Mouse (Mus musculus): ENCODE results near the gene Scamp3. TPM values are rescaled to one million over a fixed set of nuclear protein-coding genes. Genes with fewer than 3 reads are reported as not detected.

The Scamp3 gene
- polyA plus RNA-seq, 1 experiment, result 70.9 TPM

GRCm38 (mm10) chr3:89136365-89136764 lies 40.9 kb upstream of the Scamp3 start:
- Histone ChIP-seq H3K27me3 (ENCODE audit: control insufficient read depth, insufficient read depth, low read length) (no peaks in the 10 kb centered on the region), H3K36me3 (ENCODE audit: control insufficient read depth, insufficient read depth, low read length) (no peaks in the 10 kb centered on the region), H3K4me1 (ENCODE audit: control insufficient read depth, insufficient read depth, low read length) (peaks cover 8% of the 10 kb centered on the region), H3K27ac (ENCODE audit: control insufficient read depth, insufficient read depth, low read depth, low read length) (no peak overlapping the region), H3K4me3 (ENCODE audit: control insufficient read depth, low read depth, low read length) (no peak overlapping the region)
- no peak for TF ChIP-seq POLR2A (IDR thresholded peaks at IDR 0.05; ENCODE audit: control insufficient read depth, low read depth, low read length)
- no peak for TF ChIP-seq CTCF (IDR thresholded peaks at IDR 0.05; ENCODE audit: control insufficient read depth, insufficient read depth, insufficient replicate concordance, low read depth, low read length)

- Histone ChIP-seq H3K4me3 (ENCODE audit: control insufficient read depth, low read depth, low read length) (no peak overlapping the region), H3K4me1 (ENCODE audit: control insufficient read depth, insufficient read depth, low read length) (peaks cover 7% of the 10 kb centered on the region), H3K27ac (ENCODE audit: control insufficient read depth, insufficient read depth, low read depth, low read length) (no peak overlapping the region), H3K36me3 (ENCODE audit: control insufficient read depth, insufficient read depth, low read length) (no peaks in the 10 kb centered on the region), H3K27me3 (ENCODE audit: control insufficient read depth, insufficient read depth, low read length) (no peaks in the 10 kb centered on the region)
- TF ChIP-seq CTCF (IDR thresholded peaks at IDR 0.05; ENCODE audit: control insufficient read depth, insufficient read depth, insufficient replicate concordance, low read depth, low read length), result no peak
- no peak for TF ChIP-seq POLR2A (IDR thresholded peaks at IDR 0.05; ENCODE audit: control insufficient read depth, low read depth, low read length)
These were observed 32.5 kb upstream of the Scamp3 start for GRCm38 (mm10) chr3:89144821-89145220.

DNA sequence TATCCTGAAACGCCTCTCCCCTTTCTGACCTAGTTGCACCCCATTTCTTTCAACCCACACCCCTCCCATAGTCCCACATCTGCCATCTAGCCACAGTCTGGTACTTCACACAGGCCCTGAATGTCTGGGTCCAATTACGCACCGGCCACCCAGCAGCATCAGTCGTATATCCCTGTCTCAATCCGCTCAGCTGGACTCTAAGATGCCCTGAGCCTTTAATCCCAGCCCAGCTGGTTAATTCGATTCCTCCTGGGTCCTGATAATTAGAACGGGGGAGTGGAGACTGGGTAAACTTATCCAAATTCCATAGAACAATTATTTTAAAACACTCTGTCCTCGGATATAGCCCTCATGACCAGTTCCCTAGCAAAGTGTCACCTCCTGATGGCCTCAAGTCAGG lies 31.7 kb upstream of the Scamp3 start:
- Histone ChIP-seq H3K4me3 (ENCODE audit: control insufficient read depth, low read depth, low read length) (no peak overlapping the region), H3K27me3 (ENCODE audit: control insufficient read depth, insufficient read depth, low read length) (no peaks in the 10 kb centered on the region), H3K36me3 (ENCODE audit: control insufficient read depth, insufficient read depth, low read length) (no peaks in the 10 kb centered on the region), H3K27ac (ENCODE audit: control insufficient read depth, insufficient read depth, low read depth, low read length) (no peak overlapping the region), H3K4me1 (ENCODE audit: control insufficient read depth, insufficient read depth, low read length) (peaks cover 7% of the 10 kb centered on the region)
- no peak for TF ChIP-seq POLR2A (IDR thresholded peaks at IDR 0.05; ENCODE audit: control insufficient read depth, low read depth, low read length)
- TF ChIP-seq CTCF (IDR thresholded peaks at IDR 0.05; ENCODE audit: control insufficient read depth, insufficient read depth, insufficient replicate concordance, low read depth, low read length), result no peak

- Histone ChIP-seq H3K27ac (ENCODE audit: control insufficient read depth, insufficient read depth, low read depth, low read length) (no peak overlapping the region), H3K36me3 (ENCODE audit: control insufficient read depth, insufficient read depth, low read length) (no peaks in the 10 kb centered on the region), H3K4me3 (ENCODE audit: control insufficient read depth, low read depth, low read length) (no peak overlapping the region), H3K27me3 (ENCODE audit: control insufficient read depth, insufficient read depth, low read length) (no peaks in the 10 kb centered on the region), H3K4me1 (ENCODE audit: control insufficient read depth, insufficient read depth, low read length) (peaks cover 7% of the 10 kb centered on the region)
- no peak for TF ChIP-seq POLR2A (IDR thresholded peaks at IDR 0.05; ENCODE audit: control insufficient read depth, low read depth, low read length)
These were observed 29.9 kb upstream of the Scamp3 start for GRCm38 (mm10) chr3:89147101-89147978.

DNA sequence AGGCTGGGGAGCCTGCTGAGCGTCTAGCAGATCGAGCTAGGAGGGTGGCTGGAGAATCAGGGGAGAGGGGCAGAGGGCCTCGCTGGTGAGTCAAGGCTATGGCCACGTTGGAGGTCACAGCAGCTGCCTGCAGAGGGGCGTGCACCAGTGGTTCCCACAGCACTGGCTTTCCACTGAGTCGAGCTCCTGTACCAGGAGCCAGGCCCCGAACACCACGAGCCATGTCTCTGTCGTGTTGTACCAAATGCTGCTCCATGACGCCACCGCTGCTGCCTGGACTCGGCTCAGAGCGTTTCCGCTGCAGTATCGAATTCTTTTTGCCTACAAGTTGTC lies 29.3 kb upstream of the Scamp3 start:
- Histone ChIP-seq H3K36me3 (ENCODE audit: control insufficient read depth, insufficient read depth, low read length) (no peaks in the 10 kb centered on the region), H3K4me3 (ENCODE audit: control insufficient read depth, low read depth, low read length) (no peak overlapping the region), H3K4me1 (ENCODE audit: control insufficient read depth, insufficient read depth, low read length) (peaks cover 7% of the 10 kb centered on the region), H3K27ac (ENCODE audit: control insufficient read depth, insufficient read depth, low read depth, low read length) (no peak overlapping the region), H3K27me3 (ENCODE audit: control insufficient read depth, insufficient read depth, low read length) (no peaks in the 10 kb centered on the region)
- TF ChIP-seq CTCF (IDR thresholded peaks at IDR 0.05; ENCODE audit: control insufficient read depth, insufficient read depth, insufficient replicate concordance, low read depth, low read length) (no peak), POLR2A (IDR thresholded peaks at IDR 0.05; ENCODE audit: control insufficient read depth, low read depth, low read length) (no peak)

GRCm38 (mm10) chr3:89148567-89148966 lies 28.7 kb upstream of the Scamp3 start:
- H3K27ac ChIP-seq (ENCODE audit: control insufficient read depth, insufficient read depth, low read depth, low read length), result no peak overlapping the region
- no peak overlapping the region for H3K4me3 ChIP-seq (ENCODE audit: control insufficient read depth, low read depth, low read length)
- H3K4me1 ChIP-seq (ENCODE audit: control insufficient read depth, insufficient read depth, low read length), result peaks cover 7% of the 10 kb centered on the region
- H3K36me3 ChIP-seq (ENCODE audit: control insufficient read depth, insufficient read depth, low read length), result no peaks in the 10 kb centered on the region
- TF ChIP-seq CTCF (IDR thresholded peaks at IDR 0.05; ENCODE audit: control insufficient read depth, insufficient read depth, insufficient replicate concordance, low read depth, low read length) (no peak), POLR2A (IDR thresholded peaks at IDR 0.05; ENCODE audit: control insufficient read depth, low read depth, low read length) (no peak)
- no peaks in the 10 kb centered on the region for H3K27me3 ChIP-seq (ENCODE audit: control insufficient read depth, insufficient read depth, low read length)

DNA sequence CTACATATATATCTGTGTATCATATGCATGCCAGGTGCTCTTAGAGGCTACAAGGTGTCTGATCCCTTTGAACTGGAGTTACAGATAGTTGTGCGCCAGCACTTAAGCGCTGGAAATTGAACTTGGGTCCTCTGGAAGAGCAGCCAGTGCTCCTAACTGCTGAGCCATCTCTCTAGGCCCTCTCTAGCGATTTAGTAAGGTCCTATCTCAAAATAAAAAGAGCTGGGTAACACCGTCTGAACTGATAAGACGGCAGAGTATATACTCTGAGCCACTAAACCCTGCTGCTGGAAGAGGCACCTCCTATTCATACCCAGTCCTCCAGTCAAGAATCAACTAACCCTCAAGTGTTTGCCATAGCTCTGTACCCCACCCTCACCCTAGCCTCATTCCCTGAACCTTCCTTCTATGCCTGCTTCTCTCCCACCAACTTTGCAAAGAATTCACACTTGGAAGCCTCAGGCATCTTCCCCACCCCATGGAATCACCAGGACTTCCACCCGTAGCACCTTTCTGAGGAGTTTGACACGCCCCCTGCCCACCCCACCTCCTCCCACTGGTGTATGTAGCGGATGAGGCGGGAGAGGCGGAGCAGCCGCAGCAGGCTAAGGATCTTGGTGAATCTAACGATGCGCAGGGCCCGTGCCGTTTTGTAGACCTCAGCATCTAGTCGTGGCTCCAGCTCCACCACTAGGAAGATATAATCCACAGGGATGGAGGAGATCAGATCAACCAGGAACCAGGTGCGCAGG lies 25.0 kb upstream of the Scamp3 start:
- no peaks in the 10 kb centered on the region for H3K27me3 ChIP-seq (ENCODE audit: control insufficient read depth, insufficient read depth, low read length)
- H3K36me3 ChIP-seq (ENCODE audit: control insufficient read depth, insufficient read depth, low read length), result no peaks in the 10 kb centered on the region
- TF ChIP-seq CTCF (IDR thresholded peaks at IDR 0.05; ENCODE audit: control insufficient read depth, insufficient read depth, insufficient replicate concordance, low read depth, low read length) (no peak), POLR2A (IDR thresholded peaks at IDR 0.05; ENCODE audit: control insufficient read depth, low read depth, low read length) (no peak)
- no peak overlapping the region for H3K27ac ChIP-seq (ENCODE audit: control insufficient read depth, insufficient read depth, low read depth, low read length)
- peaks cover 7% of the 10 kb centered on the region for H3K4me1 ChIP-seq (ENCODE audit: control insufficient read depth, insufficient read depth, low read length)
- no peak overlapping the region for H3K4me3 ChIP-seq (ENCODE audit: control insufficient read depth, low read depth, low read length)
